Mouse (Mus musculus) layer of hippocampus, adult 9-10 months (tissue): ENCODE measurements around the gene Gm20661.
"Not testable (repeated sequence)": the region's sequence is repeated elsewhere in the genome, so short reads cannot be mapped to it uniquely, and the experiment has no call there.

Source experiments
- DNase-seq: peaks from one replicate; pipeline ENCODE4 v3.0.0; 2022; ENCODE audit warnings: low spot score

The Gm20661 gene

GRCm38 (mm10) chr9:108001922-108002770 is 19.3 kb downstream of the Gm20661 start, which contains the start of gene Ip6k1:
Ip6k1 (plus strand) TSS chr9:108002501.
- DNase-seq, result peak; percentile 100

GRCm38 (mm10) chr9:108002778-108003530 is 20.1 kb downstream of the Gm20661 start:
- no peak for DNase-seq

GRCm38 (mm10) chr9:108003531-108003890 is 20.7 kb downstream of the Gm20661 start:
- no peak for DNase-seq

GRCm38 (mm10) chr9:108008041-108008440 is 25.2 kb downstream of the Gm20661 start:
- no peak for DNase-seq

- no peak for DNase-seq
Observed at GRCm38 (mm10) chr9:108010385-108010784, 27.5 kb downstream of the Gm20661 start.

GRCm38 (mm10) chr9:108013577-108013976 is 30.7 kb downstream of the Gm20661 start:
- not testable (repeated sequence) for DNase-seq

- no peak for DNase-seq
Observed at GRCm38 (mm10) chr9:108017127-108017526, 34.3 kb downstream of the Gm20661 start.

GRCm38 (mm10) chr9:108020741-108021140 is 37.9 kb downstream of the Gm20661 start:
- DNase-seq, result no peak

- DNase-seq, result no peak
Observed at GRCm38 (mm10) chr9:108023216-108023615, 40.4 kb downstream of the Gm20661 start.

- DNase-seq, result no peak
Observed at GRCm38 (mm10) chr9:108026584-108026983, 43.7 kb downstream of the Gm20661 start.

GRCm38 (mm10) chr9:108027867-108028266 is 45.0 kb downstream of the Gm20661 start:
- DNase-seq, result no peak

GRCm38 (mm10) chr9:108032126-108032525 is 49.3 kb downstream of the Gm20661 start:
- no peak for DNase-seq

GRCm38 (mm10) chr9:108035331-108036156 is 52.7 kb downstream of the Gm20661 start:
- DNase-seq, result no peak
